Mouse (Mus musculus) forebrain, embryonic 11.5 days (tissue): Measurements from ENCODE around the gene 2610528J11Rik. TPM values are rescaled to one million over a fixed set of nuclear protein-coding genes. Genes with fewer than 3 reads are reported as not detected.

Experiments
- ATAC-seq: fragments of 200-750 bp; cut with Nextera tagmentation; replicated peaks from 2 replicates; pipeline ENCODE4 v1.8.0; 2017; ENCODE audit warnings: moderate TSS enrichment; ENCODE audit not compliant: low FRiP score
- DNase-seq: peaks from one replicate; pipeline ENCODE4 v3.0.0-alpha.2; 2017; ENCODE audit warnings: low spot score
- H3K27ac ChIP-seq: fragments of 300-500 bp; sonication (generic); 2 replicates; pipeline ENCODE4 v1.5.1; 2014; ENCODE audit warnings: low read depth, low read length
- H3K27me3 ChIP-seq: fragments of 300-500 bp; sonication (generic); 2 replicates; pipeline ENCODE4 v1.6.1; 2014; ENCODE audit warnings: mild to moderate bottlenecking, low read length, mixed read lengths; ENCODE audit not compliant: control insufficient read depth, insufficient read depth
- H3K36me3 ChIP-seq: fragments of 300-500 bp; sonication (generic); 2 replicates; pipeline ENCODE4 v1.6.1; 2014; ENCODE audit warnings: mild to moderate bottlenecking, low read length, moderate library complexity, mixed read lengths; ENCODE audit not compliant: control insufficient read depth, insufficient read depth
- H3K4me1 ChIP-seq: fragments of 300-500 bp; sonication (generic); replicated peaks from 2 replicates; pipeline ENCODE4 v1.6.1; 2014; ENCODE audit warnings: low read length, mixed read lengths; ENCODE audit not compliant: control insufficient read depth, insufficient read depth
- H3K4me2 ChIP-seq: fragments of 300-500 bp; sonication (generic); 2 replicates; pipeline ENCODE4 v1.6.1; 2014; ENCODE audit warnings: low read depth, mild to moderate bottlenecking, low read length, moderate library complexity, mixed read lengths; ENCODE audit not compliant: severe bottlenecking
- H3K4me3 ChIP-seq: fragments of 300-500 bp; sonication (generic); 2 replicates; pipeline ENCODE4 v1.5.1; 2014; ENCODE audit warnings: low read depth, low read length
- H3K9ac ChIP-seq: fragments of 300-500 bp; sonication (generic); 2 replicates; pipeline ENCODE4 v1.6.1; 2014; ENCODE audit warnings: low read length
- H3K9me3 ChIP-seq: fragments of 300-500 bp; sonication (generic); 2 replicates; pipeline ENCODE4 v1.6.1; 2016; ENCODE audit warnings: low read length, mixed read lengths; ENCODE audit not compliant: control insufficient read depth
- WGBS: fragments of 180-500 bp; shearing (Covaris S2); extraction: QIAGEN DNeasy Blood & Tissue Kit; methylation state at CpG from one replicate; pipeline ENCODE4 v1.1.7; 2014; 5-methylcytosine and 5-hydroxymethylcytosine counted together
- polyA plus RNA-seq: library from polyadenylated mRNA; unstranded; fragments of >200 nt; fragmentation: Nextera tagmentation; extraction: Ambion mirVana; gene quantifications from 2 replicates; pipeline ENCODE4 v1.2.1, GENCODE M21; 2014

The 2610528J11Rik gene
- polyA plus RNA-seq, 1 experiment from 2014 or later: 0.71 TPM

DNA sequence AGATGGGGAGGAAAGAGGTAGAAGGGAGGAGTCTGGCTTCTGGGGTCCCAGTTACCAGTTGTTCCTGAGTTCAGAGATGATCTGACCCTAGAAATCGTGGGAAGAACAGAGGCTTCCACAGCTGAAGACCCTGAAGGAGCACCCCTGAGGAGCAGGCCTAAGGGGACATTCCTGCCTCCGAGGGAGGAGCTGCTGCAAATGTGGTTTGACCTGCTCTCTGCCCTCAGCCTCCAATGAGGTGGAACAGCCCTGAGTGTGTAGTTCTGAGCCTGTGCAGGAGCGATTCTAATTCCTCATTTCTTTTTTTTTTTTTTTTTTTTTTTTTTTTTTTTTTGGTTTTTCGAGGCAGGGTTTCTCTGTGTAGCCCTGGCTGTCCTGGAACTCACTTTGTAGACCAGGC, 6.4 kb downstream of the 2610528J11Rik start:
- H3K36me3 ChIP-seq: no peaks in the 10 kb centered on the region
- DNase-seq (no peak), ATAC-seq (no peak)
- H3K9ac ChIP-seq: no peak overlapping the region
- H3K27me3 ChIP-seq: no peaks in the 10 kb centered on the region
- WGBS: 71% methylated on average over 3 of the region's 4 CpGs
- H3K9me3 ChIP-seq: no peaks in the 10 kb centered on the region
- no peak overlapping the region for H3K27ac ChIP-seq
- H3K4me3 ChIP-seq: no peak overlapping the region
- no peak overlapping the region for H3K4me2 ChIP-seq
- H3K4me1 ChIP-seq: no peaks in the 10 kb centered on the region; the same call in 1 of the 2 replicates

GRCm38 (mm10) chr4:118533605-118534004, 6.8 kb downstream of the 2610528J11Rik start:
- Histone ChIP-seq H3K4me2 (no peak overlapping the region), H3K4me1 (no peaks in the 10 kb centered on the region; the same call in 1 of the 2 replicates), H3K4me3 (no peak overlapping the region), H3K9me3 (no peaks in the 10 kb centered on the region), H3K27ac (no peak overlapping the region), H3K9ac (no peak overlapping the region), H3K27me3 (no peaks in the 10 kb centered on the region), H3K36me3 (no peaks in the 10 kb centered on the region)
- ATAC-seq (no peak), DNase-seq (no peak)
- 84% methylated on average over 7 of the region's 7 CpGs for WGBS

GRCm38 (mm10) chr4:118535610-118536009, 8.8 kb downstream of the 2610528J11Rik start:
- H3K27me3 ChIP-seq: no peaks in the 10 kb centered on the region
- ATAC-seq: no peak

DNA sequence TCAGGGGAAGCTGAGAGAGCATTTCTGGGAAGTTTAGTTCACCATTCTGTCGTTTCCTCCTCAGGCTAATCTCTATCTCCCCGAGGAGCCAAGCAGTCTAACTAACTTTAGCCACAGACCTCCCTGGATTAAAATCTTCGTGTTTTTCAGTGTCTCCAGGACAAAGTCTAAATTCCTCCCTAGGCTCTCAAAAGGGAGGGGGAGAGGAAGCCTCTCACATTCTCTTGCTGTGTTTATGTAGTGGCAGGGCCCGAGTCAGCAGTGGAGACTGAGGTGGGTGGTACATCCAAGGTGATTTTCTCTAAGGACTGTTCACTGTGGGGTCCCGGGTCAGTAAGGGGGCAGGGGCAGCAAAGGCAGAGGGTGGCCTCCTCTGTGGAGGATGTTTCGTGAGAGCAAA, 11.0 kb downstream of the 2610528J11Rik start:
- DNase-seq (no peak), ATAC-seq (no peak)
- Histone ChIP-seq H3K9me3 (no peaks in the 10 kb centered on the region), H3K4me1 (no peaks in the 10 kb centered on the region), H3K9ac (no peak overlapping the region), H3K4me3 (no peak overlapping the region), H3K4me2 (no peak overlapping the region), H3K27me3 (peaks cover 2% of the 10 kb centered on the region), H3K27ac (no peak overlapping the region), H3K36me3 (no peaks in the 10 kb centered on the region)
- WGBS: 46% methylated on average over 6 of the region's 6 CpGs

More at GRCm38 (mm10) chr4:118535610-118536009, 8.8 kb downstream of the 2610528J11Rik start:
- Histone ChIP-seq H3K27ac (no peak overlapping the region), H3K4me3 (no peak overlapping the region), H3K4me1 (no peaks in the 10 kb centered on the region; the same call in 1 of the 2 replicates), H3K4me2 (no peak overlapping the region), H3K9ac (no peak overlapping the region), H3K36me3 (no peaks in the 10 kb centered on the region), H3K9me3 (no peaks in the 10 kb centered on the region)
- 80% methylated on average over 6 of the region's 6 CpGs for WGBS
- no peak for DNase-seq

- peaks cover 2% of the 10 kb centered on the region for H3K27me3 ChIP-seq
- ATAC-seq (no peak), DNase-seq (no peak)
- 10% methylated on average over 10 of the region's 10 CpGs for WGBS
- H3K4me1 ChIP-seq: peaks cover 2% of the 10 kb centered on the region; the same call in 1 of the 2 replicates
- no peaks in the 10 kb centered on the region for H3K36me3 ChIP-seq
- H3K9me3 ChIP-seq: no peaks in the 10 kb centered on the region
- no peak overlapping the region for H3K27ac ChIP-seq
- H3K9ac ChIP-seq: no peak overlapping the region
- H3K4me2 ChIP-seq: no peak overlapping the region
- no peak overlapping the region for H3K4me3 ChIP-seq
These were observed 13.1 kb downstream of the 2610528J11Rik start for GRCm38 (mm10) chr4:118539904-118540303.

DNA sequence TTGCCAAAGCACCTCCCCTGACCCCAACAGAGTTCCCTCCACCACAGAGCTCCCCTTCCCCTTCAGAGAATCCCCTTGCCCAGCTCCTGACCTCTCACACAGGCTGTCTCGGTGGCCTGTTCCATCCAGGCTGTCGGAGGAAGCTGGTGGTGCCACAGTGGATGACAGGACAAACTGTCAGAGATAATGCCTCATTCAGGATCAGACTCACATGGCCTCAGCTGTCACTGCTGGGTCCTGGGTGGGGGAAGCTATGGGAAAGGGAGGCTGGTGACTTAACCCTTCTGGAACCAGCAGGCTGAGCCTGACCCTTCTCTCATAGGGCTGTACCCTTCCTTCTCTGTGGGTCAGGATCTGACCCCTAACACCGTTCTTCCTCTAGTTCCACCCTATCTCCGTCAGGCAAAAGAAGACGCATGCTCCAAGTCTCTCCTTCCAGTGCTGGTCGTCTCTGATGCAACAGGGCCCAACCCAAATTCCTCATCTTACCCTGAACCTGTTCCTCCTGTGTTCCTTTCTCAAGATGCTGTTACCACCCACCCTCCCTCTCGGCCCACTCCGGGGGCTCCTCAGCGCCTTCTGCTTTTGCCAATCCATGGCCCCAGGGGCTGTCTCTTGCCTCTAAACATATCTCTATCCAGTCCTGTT, 15.8 kb downstream of the 2610528J11Rik start:
- Histone ChIP-seq H3K4me1 (peaks cover 2% of the 10 kb centered on the region; the same call in 1 of the 2 replicates), H3K27ac (no peak overlapping the region), H3K9ac (no peak overlapping the region), H3K4me3 (no peak overlapping the region), H3K27me3 (peaks cover 2% of the 10 kb centered on the region), H3K4me2 (no peak overlapping the region; the same call in 1 of the 2 replicates), H3K9me3 (no peaks in the 10 kb centered on the region), H3K36me3 (no peaks in the 10 kb centered on the region)
- ATAC-seq (no peak), DNase-seq (no peak)
- WGBS: 62% methylated on average over 9 of the region's 9 CpGs

- DNase-seq: no peak
- H3K9me3 ChIP-seq: no peaks in the 10 kb centered on the region
- H3K27me3 ChIP-seq: peaks cover 2% of the 10 kb centered on the region
- H3K4me2 ChIP-seq: peak overlapping the region; percentile 58
- no peak for ATAC-seq
- 19% methylated on average over 13 of the region's 13 CpGs for WGBS
- H3K4me1 ChIP-seq: peaks cover 2% of the 10 kb centered on the region; the same call in 1 of the 2 replicates
- no peak overlapping the region for H3K27ac ChIP-seq
- no peaks in the 10 kb centered on the region for H3K36me3 ChIP-seq
- H3K4me3 ChIP-seq: peak overlapping the region; percentile 31; the same call in 1 of the 2 replicates
- no peak overlapping the region; the same call in 1 of the 2 replicates for H3K9ac ChIP-seq
These were observed 16.3 kb downstream of the 2610528J11Rik start for GRCm38 (mm10) chr4:118543158-118543530.

GRCm38 (mm10) chr4:118543592-118544260, 16.9 kb downstream of the 2610528J11Rik start, which contains the start of gene Tmem125:
TSS of gene Tmem125 (minus strand) at chr4:118544044.
- WGBS: 2% methylated on average over 24 of the region's 24 CpGs
- peak within 1 kb of the TSS; percentile 31 for H3K4me3 ChIP-seq
- H3K36me3 ChIP-seq: no peaks in the 10 kb centered on the region
- H3K27me3 ChIP-seq: peaks cover 2% of the 10 kb centered on the region
- no peak within 1 kb of the TSS for H3K27ac ChIP-seq
- H3K4me1 ChIP-seq: peaks cover 2% of the 10 kb centered on the region; the same call in 1 of the 2 replicates
- DNase-seq: peak; percentile 64
- ATAC-seq: peak; percentile 56
- peak within 1 kb of the TSS; percentile 58 for H3K4me2 ChIP-seq
- peak within 1 kb of the TSS; percentile 36; the same call in 1 of the 2 replicates for H3K9ac ChIP-seq
- H3K9me3 ChIP-seq: no peaks in the 10 kb centered on the region
